Mouse (Mus musculus): Measurements from ENCODE around the gene Pus7. TPM values are rescaled to one million over a fixed set of nuclear protein-coding genes. Genes with fewer than 3 reads are reported as not detected.

Gene Pus7
- total and polyA plus RNA-seq, 3 experiments, result 35.3 to 62.9 (median 61.9) TPM

GRCm38 (mm10) chr5:23816681-23817080 is 33.2 kb upstream of the Pus7 start:
- Histone ChIP-seq H3K4me1 (ENCODE audit: control insufficient read depth in 1 of 2, insufficient read depth in 2 of 2) (peaks cover 0 to 4% of the 10 kb centered on the region in 2 experiments; a peak in 1 of 4 replicates), H3K27me3 (replicated peaks) (no peaks in the 10 kb centered on the region), H3K36me3 (replicated peaks in 1 of 2; ENCODE audit: control insufficient read depth in 1 of 2, insufficient read depth in 1 of 2, low read length in 1 of 2) (peaks cover 71 to 83% of the 10 kb centered on the region in 2 experiments), H3K4me2 (ENCODE audit: insufficient read depth, low read depth, poor library complexity, severe bottlenecking) (no peak overlapping the region), H3K79me2 (replicated peaks; ENCODE audit: control insufficient read depth, extremely low read depth, insufficient read depth, poor library complexity, severe bottlenecking) (no peaks in the 10 kb centered on the region), H3K9ac (ENCODE audit: insufficient read depth, low read depth) (no peak overlapping the region), H3K4me3 (replicated peaks in 1 of 3; ENCODE audit: low read depth in 2 of 3, low read length in 2 of 3, poor library complexity in 1 of 3) (no peak overlapping the region), H3K9me3 (replicated peaks; ENCODE audit: low read length) (peaks cover 14% of the 10 kb centered on the region), H3K27ac (ENCODE audit: insufficient read depth, low read depth) (no peak overlapping the region)
- DNase-seq (ENCODE audit: extremely low read depth), result no peak
- dilution Hi-C loops (cut with MboI; ENCODE audit: extremely low pct_ligation_motif_present, extremely low pct_unique_long_range_greater_than_20kb, low sequenced_read_pairs), result no loop called here
- in situ Hi-C loops (cut with MboI; ENCODE audit: low pct_ligation_motif_present, low pct_unique_long_range_greater_than_20kb, low sequenced_read_pairs), result no loop called here
- TF ChIP-seq MYC (IDR thresholded peaks at IDR 0.05; ENCODE audit: low read depth, low read length), result no peak
- no peak for TF ChIP-seq ZNF384 (IDR thresholded peaks at IDR 0.05; ENCODE audit: low read depth, low read length)
- TF ChIP-seq MXI1 (IDR thresholded peaks at IDR 0.05; ENCODE audit: low read depth, low read length), result no peak
- no peak for TF ChIP-seq E2F4 (IDR thresholded peaks at IDR 0.05; ENCODE audit: insufficient replicate concordance, low read depth, low read length)
- no peak for TF ChIP-seq NELFE (IDR thresholded peaks at IDR 0.05; ENCODE audit: low read depth, low read length)
- no peak for TF ChIP-seq ZKSCAN1 (IDR thresholded peaks at IDR 0.05; ENCODE audit: borderline replicate concordance, low read depth, low read length)
- TF ChIP-seq MAFK (IDR thresholded peaks at IDR 0.05; ENCODE audit: insufficient replicate concordance, low read length), result no peak
- no peak for TF ChIP-seq IRF4 (IDR thresholded peaks at IDR 0.05; ENCODE audit: low read depth, low read length)
- TF ChIP-seq USF1 (IDR thresholded peaks at IDR 0.05; ENCODE audit: low read depth, low read length), result no peak
- TF ChIP-seq TCF12 (IDR thresholded peaks at IDR 0.05; ENCODE audit: low read depth, low read length), result no peak
- TF ChIP-seq CTCF (conservative IDR thresholded peaks at IDR 0.05 in 1 of 2, IDR thresholded peaks at IDR 0.05 in 1 of 2; ENCODE audit: low read depth in 2 of 2, low read length in 2 of 2), result no peak
- TF ChIP-seq PAX5 (IDR thresholded peaks at IDR 0.05; ENCODE audit: low read length), result no peak
- TF ChIP-seq JUND (conservative IDR thresholded peaks at IDR 0.05; ENCODE audit: low read depth, low read length), result no peak
- TF ChIP-seq ZMIZ1 (IDR thresholded peaks at IDR 0.05; ENCODE audit: low read depth, low read length), result no peak
- no peak for TF ChIP-seq NRF1 (IDR thresholded peaks at IDR 0.05; ENCODE audit: low read depth, low read length)
- no peak for TF ChIP-seq GABPA (IDR thresholded peaks at IDR 0.05; ENCODE audit: insufficient replicate concordance, low read depth, low read length)

GRCm38 (mm10) chr5:23814841-23815240 is 31.3 kb upstream of the Pus7 start:
- Histone ChIP-seq H3K9me3 (replicated peaks; ENCODE audit: low read length) (peaks cover 14% of the 10 kb centered on the region), H3K4me1 (ENCODE audit: control insufficient read depth in 1 of 2, insufficient read depth in 2 of 2) (peaks cover 0 to 4% of the 10 kb centered on the region in 2 experiments; a peak in 1 of 4 replicates), H3K79me2 (replicated peaks; ENCODE audit: control insufficient read depth, extremely low read depth, insufficient read depth, poor library complexity, severe bottlenecking) (no peaks in the 10 kb centered on the region), H3K4me3 (replicated peaks in 1 of 3; ENCODE audit: low read depth in 2 of 3, low read length in 2 of 3, poor library complexity in 1 of 3) (no peak overlapping the region), H3K9ac (ENCODE audit: insufficient read depth, low read depth) (no peak overlapping the region), H3K27ac (ENCODE audit: insufficient read depth, low read depth) (no peak overlapping the region), H3K27me3 (replicated peaks) (no peaks in the 10 kb centered on the region), H3K4me2 (ENCODE audit: insufficient read depth, low read depth, poor library complexity, severe bottlenecking) (no peak overlapping the region), H3K36me3 (replicated peaks in 1 of 2; ENCODE audit: control insufficient read depth in 1 of 2, insufficient read depth in 1 of 2, low read length in 1 of 2) (peaks cover 75 to 91% of the 10 kb centered on the region in 2 experiments)
- in situ Hi-C loops (cut with MboI; ENCODE audit: low pct_ligation_motif_present, low pct_unique_long_range_greater_than_20kb, low sequenced_read_pairs) (no loop called here), dilution Hi-C loops (cut with MboI; ENCODE audit: extremely low pct_ligation_motif_present, extremely low pct_unique_long_range_greater_than_20kb, low sequenced_read_pairs) (no loop called here)
- no peak for DNase-seq (ENCODE audit: extremely low read depth)
- TF ChIP-seq CHD2 (IDR thresholded peaks at IDR 0.05; ENCODE audit: low read length) (no peak), ELF1 (IDR thresholded peaks at IDR 0.05; ENCODE audit: low read depth, low read length) (no peak), HCFC1 (IDR thresholded peaks at IDR 0.05; ENCODE audit: low read depth, low read length) (no peak), ZMIZ1 (IDR thresholded peaks at IDR 0.05; ENCODE audit: low read depth, low read length) (no peak), UBTF (IDR thresholded peaks at IDR 0.05; ENCODE audit: low read depth, low read length) (no peak), SMC3 (IDR thresholded peaks at IDR 0.05; ENCODE audit: low read depth, low read length) (no peak), USF2 (conservative IDR thresholded peaks at IDR 0.05; ENCODE audit: low read depth, low read length) (no peak), CTCF (conservative IDR thresholded peaks at IDR 0.05 in 1 of 2, IDR thresholded peaks at IDR 0.05 in 1 of 2; ENCODE audit: low read depth in 2 of 2, low read length in 2 of 2) (no peak), BHLHE40 (IDR thresholded peaks at IDR 0.05; ENCODE audit: low read depth, low read length) (no peak), POLR2AphosphoS2 (IDR thresholded peaks at IDR 0.05; ENCODE audit: low read depth, low read length) (no peak), MAFK (IDR thresholded peaks at IDR 0.05; ENCODE audit: insufficient replicate concordance, low read length) (no peak), RAD21 (IDR thresholded peaks at IDR 0.05; ENCODE audit: low read depth, low read length) (no peak), ZKSCAN1 (IDR thresholded peaks at IDR 0.05; ENCODE audit: borderline replicate concordance, low read depth, low read length) (no peak), KAT2A (IDR thresholded peaks at IDR 0.05; ENCODE audit: insufficient replicate concordance, low read length) (no peak), MAX (IDR thresholded peaks at IDR 0.05; ENCODE audit: low read length) (no peak), ZC3H11A (IDR thresholded peaks at IDR 0.05; ENCODE audit: low read depth, low read length) (no peak), JUND (conservative IDR thresholded peaks at IDR 0.05; ENCODE audit: low read depth, low read length) (no peak), POLR2A (IDR thresholded peaks at IDR 0.05; ENCODE audit: low read depth, low read length) (no peak), NELFE (IDR thresholded peaks at IDR 0.05; ENCODE audit: low read depth, low read length) (no peak)
